Mouse (Mus musculus) forebrain, embryonic 11.5 days (tissue): ENCODE data around the gene Arnt. TPM values are rescaled to one million over a fixed set of nuclear protein-coding genes. Genes with fewer than 3 reads are reported as not detected.
"Not testable (repeated sequence)": the region's sequence is repeated elsewhere in the genome, so short reads cannot be mapped to it uniquely, and the experiment has no call there.

Experiments
- ATAC-seq: fragments of 200-750 bp; cut with Nextera tagmentation; replicated peaks from 2 replicates; pipeline ENCODE4 v1.8.0; 2017; ENCODE audit warnings: moderate TSS enrichment; ENCODE audit not compliant: low FRiP score
- DNase-seq: peaks from one replicate; pipeline ENCODE4 v3.0.0-alpha.2; 2017; ENCODE audit warnings: low spot score
- H3K27ac ChIP-seq: fragments of 300-500 bp; sonication (generic); 2 replicates; pipeline ENCODE4 v1.5.1; 2014; ENCODE audit warnings: low read depth, low read length
- H3K27me3 ChIP-seq: fragments of 300-500 bp; sonication (generic); 2 replicates; pipeline ENCODE4 v1.6.1; 2014; ENCODE audit warnings: mild to moderate bottlenecking, low read length, mixed read lengths; ENCODE audit not compliant: control insufficient read depth, insufficient read depth
- H3K36me3 ChIP-seq: fragments of 300-500 bp; sonication (generic); 2 replicates; pipeline ENCODE4 v1.6.1; 2014; ENCODE audit warnings: mild to moderate bottlenecking, low read length, moderate library complexity, mixed read lengths; ENCODE audit not compliant: control insufficient read depth, insufficient read depth
- H3K4me1 ChIP-seq: fragments of 300-500 bp; sonication (generic); replicated peaks from 2 replicates; pipeline ENCODE4 v1.6.1; 2014; ENCODE audit warnings: low read length, mixed read lengths; ENCODE audit not compliant: control insufficient read depth, insufficient read depth
- H3K4me2 ChIP-seq: fragments of 300-500 bp; sonication (generic); 2 replicates; pipeline ENCODE4 v1.6.1; 2014; ENCODE audit warnings: low read depth, mild to moderate bottlenecking, low read length, moderate library complexity, mixed read lengths; ENCODE audit not compliant: severe bottlenecking
- H3K4me3 ChIP-seq: fragments of 300-500 bp; sonication (generic); 2 replicates; pipeline ENCODE4 v1.5.1; 2014; ENCODE audit warnings: low read depth, low read length
- H3K9ac ChIP-seq: fragments of 300-500 bp; sonication (generic); 2 replicates; pipeline ENCODE4 v1.6.1; 2014; ENCODE audit warnings: low read length
- H3K9me3 ChIP-seq: fragments of 300-500 bp; sonication (generic); 2 replicates; pipeline ENCODE4 v1.6.1; 2016; ENCODE audit warnings: low read length, mixed read lengths; ENCODE audit not compliant: control insufficient read depth
- WGBS: fragments of 180-500 bp; shearing (Covaris S2); extraction: QIAGEN DNeasy Blood & Tissue Kit; methylation state at CpG from one replicate; pipeline ENCODE4 v1.1.7; 2014; 5-methylcytosine and 5-hydroxymethylcytosine counted together
- polyA plus RNA-seq: library from polyadenylated mRNA; unstranded; fragments of >200 nt; fragmentation: Nextera tagmentation; extraction: Ambion mirVana; gene quantifications from 2 replicates; pipeline ENCODE4 v1.2.1, GENCODE M21; 2014

The Arnt gene
- polyA plus RNA-seq, 1 experiment from 2014 or later = 27.8 TPM

DNA sequence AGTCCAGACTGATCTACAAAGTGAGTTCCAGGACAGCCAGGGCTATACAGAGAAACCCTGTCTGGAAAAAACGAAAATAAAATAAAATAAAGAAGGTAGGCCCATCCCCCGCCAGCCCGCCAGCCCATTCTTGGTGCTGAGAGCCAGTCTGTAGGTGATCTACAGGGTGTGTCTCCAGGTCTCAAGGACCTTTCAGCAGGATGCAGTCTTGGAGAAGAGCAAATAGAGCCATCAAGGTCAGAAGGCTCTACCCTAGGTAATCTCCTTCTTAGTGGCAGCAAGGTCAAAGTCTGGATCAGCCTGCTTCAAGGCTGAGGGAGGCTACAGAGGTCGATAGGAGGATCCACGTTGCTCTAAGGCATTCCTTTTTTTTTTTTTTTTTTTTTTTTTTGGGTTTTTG lies 7.7 kb upstream of the Arnt start:
- 89% methylated on average over 5 of the region's 5 CpGs for WGBS
- not testable (repeated sequence) for H3K9ac ChIP-seq, H3K27me3 ChIP-seq, H3K27ac ChIP-seq, H3K9me3 ChIP-seq, H3K4me3 ChIP-seq, H3K4me1 ChIP-seq, H3K4me2 ChIP-seq, ATAC-seq, DNase-seq, H3K36me3 ChIP-seq

- Histone ChIP-seq H3K4me3 (peak overlapping the region; percentile 26), H3K4me2 (peak overlapping the region; percentile 42)
- not testable (repeated sequence) for DNase-seq, H3K27me3 ChIP-seq, H3K9me3 ChIP-seq, H3K4me1 ChIP-seq, H3K36me3 ChIP-seq, H3K9ac ChIP-seq, H3K27ac ChIP-seq
- peak; percentile 70 for ATAC-seq
- WGBS = 52% methylated on average over 7 of the region's 33 CpGs
Measured at GRCm38 (mm10) chr3:95427117-95427890, 6.9 kb upstream of the Arnt start.

DNA sequence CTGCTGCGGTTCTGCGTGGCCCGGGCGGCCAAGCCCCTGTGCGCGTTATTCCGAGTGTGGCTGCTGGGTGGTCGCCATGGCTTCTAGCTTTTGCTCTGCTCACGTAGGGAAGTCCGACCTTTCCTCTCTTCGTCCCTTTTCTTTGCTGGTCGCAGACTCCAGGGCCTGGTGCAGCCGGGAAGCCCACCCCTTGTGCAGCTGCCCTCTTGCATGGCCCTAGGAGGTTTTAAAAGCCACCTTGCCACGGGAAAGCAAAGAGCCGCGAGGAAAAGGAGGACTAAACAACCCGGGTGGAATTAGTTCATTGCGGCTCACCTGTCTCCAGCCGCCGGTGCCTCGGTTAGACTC lies 6.3 kb upstream of the Arnt start:
- H3K4me1 ChIP-seq, ATAC-seq, H3K9ac ChIP-seq, H3K27ac ChIP-seq, H3K36me3 ChIP-seq, H3K27me3 ChIP-seq, H3K9me3 ChIP-seq, DNase-seq: not testable (repeated sequence)
- Histone ChIP-seq H3K4me3 (peak overlapping the region; percentile 26), H3K4me2 (peak overlapping the region; percentile 42)
- WGBS = 37% methylated on average over 13 of the region's 21 CpGs

DNA sequence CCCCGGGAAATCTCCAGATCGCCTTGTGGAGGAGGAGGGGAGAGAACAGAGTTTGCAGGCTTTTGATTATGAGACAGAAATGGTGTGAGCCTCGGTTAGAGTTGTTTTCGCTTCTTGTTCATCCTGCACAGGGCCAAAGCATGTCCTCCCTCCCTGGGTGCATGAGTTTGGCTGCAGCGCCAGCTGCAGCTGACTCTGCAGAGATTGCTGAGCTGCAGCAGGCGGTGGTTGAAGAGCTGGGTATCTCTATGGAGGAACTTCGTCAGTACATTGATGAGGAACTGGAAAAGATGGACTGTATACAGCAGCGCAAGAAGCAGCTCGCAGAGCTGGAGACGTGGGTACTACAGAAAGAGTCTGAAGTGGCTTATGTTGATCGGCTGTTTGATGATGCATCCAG lies 5.8 kb upstream of the Arnt start:
- H3K4me2 ChIP-seq, DNase-seq, ATAC-seq, H3K9me3 ChIP-seq, H3K27ac ChIP-seq, H3K9ac ChIP-seq, H3K4me1 ChIP-seq, H3K27me3 ChIP-seq, H3K36me3 ChIP-seq, H3K4me3 ChIP-seq: not testable (repeated sequence)
- WGBS = 77% methylated on average over 4 of the region's 11 CpGs

GRCm38 (mm10) chr3:95433301-95433915 lies 780 bp upstream of the Arnt start:
- no peaks in the 10 kb centered on the region for H3K4me1 ChIP-seq
- no peaks in the 10 kb centered on the region for H3K27me3 ChIP-seq
- no peak overlapping the region for H3K27ac ChIP-seq
- 77% methylated on average over 10 of the region's 10 CpGs for WGBS
- DNase-seq = no peak
- H3K9me3 ChIP-seq = no peaks in the 10 kb centered on the region
- peak overlapping the region; percentile 16; the same call in 1 of the 2 replicates for H3K9ac ChIP-seq
- peak overlapping the region; percentile 80 for H3K4me3 ChIP-seq
- H3K4me2 ChIP-seq = peak overlapping the region; percentile 75
- no peaks in the 10 kb centered on the region; the same call in 1 of the 2 replicates for H3K36me3 ChIP-seq
- no peak for ATAC-seq

DNA sequence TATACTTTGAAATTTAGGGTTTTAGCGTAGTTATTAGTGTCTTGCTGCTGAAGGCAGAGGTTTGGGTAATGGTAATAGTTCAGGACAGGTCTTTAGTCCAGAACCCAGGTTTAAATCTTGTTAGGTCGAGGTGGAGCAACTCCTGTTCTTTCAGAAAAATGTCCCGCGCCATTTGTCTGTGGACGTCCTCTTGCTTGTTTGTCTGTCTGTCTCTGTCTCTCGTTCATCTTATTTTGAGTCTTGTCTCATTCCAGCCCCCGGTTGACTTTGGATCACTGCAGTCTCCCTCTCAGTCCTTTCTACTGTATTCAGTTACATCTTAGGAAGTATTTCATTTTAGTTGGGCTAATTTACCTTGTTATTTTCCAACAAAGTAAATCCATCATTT lies 789 bp downstream of the Arnt start:
- H3K27ac ChIP-seq = no peak overlapping the region
- H3K36me3 ChIP-seq = no peaks in the 10 kb centered on the region; the same call in 1 of the 2 replicates
- H3K4me2 ChIP-seq = peak overlapping the region; percentile 75
- peak overlapping the region; percentile 80 for H3K9ac ChIP-seq
- peak overlapping the region; percentile 80 for H3K4me3 ChIP-seq
- 3% methylated on average over 7 of the region's 7 CpGs for WGBS
- no peaks in the 10 kb centered on the region for H3K4me1 ChIP-seq
- DNase-seq (no peak), ATAC-seq (no peak)
- H3K27me3 ChIP-seq = no peaks in the 10 kb centered on the region
- no peaks in the 10 kb centered on the region for H3K9me3 ChIP-seq

DNA sequence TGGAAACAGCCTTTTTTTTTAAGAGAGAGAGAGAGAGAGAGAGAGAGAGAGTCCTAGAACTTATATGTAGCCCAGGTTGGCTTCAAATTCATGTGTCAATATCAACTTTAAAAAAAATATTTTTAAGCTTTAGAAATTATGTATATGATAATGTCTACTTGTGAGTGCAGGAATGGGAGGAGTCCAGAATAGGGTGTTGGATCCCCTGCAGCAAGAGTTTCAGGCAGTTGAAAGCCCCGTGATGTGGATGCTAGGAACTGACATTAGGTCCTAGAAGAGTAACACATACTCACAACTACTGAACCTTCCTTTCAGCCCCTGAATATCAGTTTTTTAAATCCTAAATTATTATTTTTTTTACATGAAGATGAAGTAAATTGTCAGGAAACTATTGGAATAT lies 1.4 kb downstream of the Arnt start:
- no peaks in the 10 kb centered on the region for H3K27me3 ChIP-seq
- WGBS = 68% methylated on average over 1 of the region's 1 CpGs
- DNase-seq (no peak), ATAC-seq (no peak)
- no peak overlapping the region for H3K4me3 ChIP-seq
- no peaks in the 10 kb centered on the region for H3K4me1 ChIP-seq
- H3K9me3 ChIP-seq = no peaks in the 10 kb centered on the region
- H3K36me3 ChIP-seq = no peaks in the 10 kb centered on the region; the same call in 1 of the 2 replicates
- no peak overlapping the region for H3K9ac ChIP-seq
- H3K27ac ChIP-seq = no peak overlapping the region
- no peak overlapping the region for H3K4me2 ChIP-seq

GRCm38 (mm10) chr3:95438636-95439035 lies 4.4 kb downstream of the Arnt start:
- 96% methylated on average over 4 of the region's 4 CpGs for WGBS
- H3K9ac ChIP-seq, H3K4me1 ChIP-seq, DNase-seq, H3K36me3 ChIP-seq, H3K9me3 ChIP-seq, H3K27me3 ChIP-seq, ATAC-seq, H3K27ac ChIP-seq, H3K4me3 ChIP-seq, H3K4me2 ChIP-seq: not testable (repeated sequence)

GRCm38 (mm10) chr3:95439670-95440069 lies 5.5 kb downstream of the Arnt start:
- no peak overlapping the region for H3K4me3 ChIP-seq
- ATAC-seq (no peak), DNase-seq (no peak)
- no peaks in the 10 kb centered on the region for H3K27me3 ChIP-seq
- H3K9ac ChIP-seq = no peak overlapping the region
- no peaks in the 10 kb centered on the region; the same call in 1 of the 2 replicates for H3K36me3 ChIP-seq
- no peak overlapping the region for H3K4me2 ChIP-seq
- H3K4me1 ChIP-seq = no peaks in the 10 kb centered on the region
- no peak overlapping the region for H3K27ac ChIP-seq
- no peaks in the 10 kb centered on the region for H3K9me3 ChIP-seq
